Mouse (Mus musculus): ENCODE results near the gene Large1. TPM values are rescaled to one million over a fixed set of nuclear protein-coding genes. Genes with fewer than 3 reads are reported as not detected.

Gene Large1
- total and polyA plus RNA-seq, 3 experiments, result not detected

DNA sequence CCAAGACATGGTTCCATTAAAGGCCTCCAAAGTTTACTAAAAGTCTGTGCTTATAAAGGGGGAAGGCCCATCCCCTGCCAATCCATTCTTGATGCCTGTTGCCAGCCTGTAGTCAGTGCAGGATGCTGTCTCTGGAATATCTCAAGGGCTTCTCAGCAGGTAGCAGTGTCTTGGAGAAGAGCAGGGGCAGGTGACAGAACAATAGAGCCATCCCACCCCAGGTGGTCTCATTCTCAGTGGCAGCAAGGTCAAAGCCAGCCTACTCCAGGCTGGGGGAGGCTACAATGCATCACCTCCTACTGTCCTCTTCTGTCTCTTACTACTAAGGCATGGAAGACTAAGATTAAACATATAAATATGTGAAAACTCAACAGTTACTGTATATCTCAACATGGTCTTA lies 323.6 kb downstream of the Large1 start:
- no peak overlapping the region for H3K27ac ChIP-seq (ENCODE audit: control insufficient read depth, low read depth, low read length)
- H3K36me3 ChIP-seq (ENCODE audit: control insufficient read depth in 1 of 2, insufficient read depth in 2 of 2, low read length in 2 of 2), result no peaks in the 10 kb centered on the region
- no peak overlapping the region for H3K4me3 ChIP-seq (ENCODE audit: control insufficient read depth in 1 of 2, insufficient read depth in 1 of 2, low read depth in 2 of 2, low read length in 2 of 2)
- no peak for DNase-seq (ENCODE audit: low read depth, low spot score)
- H3K79me2 ChIP-seq (ENCODE audit: control insufficient read depth, insufficient read depth, low read length, poor library complexity), result no peaks in the 10 kb centered on the region
- no peak for TF ChIP-seq CTCF (IDR thresholded peaks at IDR 0.05 in 2 of 3, conservative IDR thresholded peaks at IDR 0.05 in 1 of 3; ENCODE audit: control insufficient read depth in 1 of 3, insufficient read depth in 1 of 3, low read depth in 2 of 3, low read length in 3 of 3, poor library complexity in 1 of 3, severe bottlenecking in 1 of 3)
- no peak for TF ChIP-seq E2F4 (IDR thresholded peaks at IDR 0.05; ENCODE audit: borderline replicate concordance, low read depth, low read length)
- no peak for TF ChIP-seq ELF1 (IDR thresholded peaks at IDR 0.05; ENCODE audit: low read depth, low read length)
- TF ChIP-seq JUND (IDR thresholded peaks at IDR 0.05; ENCODE audit: low read depth, low read length), result no peak
- TF ChIP-seq MXI1 (IDR thresholded peaks at IDR 0.05; ENCODE audit: low read depth, low read length), result no peak
- TF ChIP-seq KAT2A (conservative IDR thresholded peaks at IDR 0.05; ENCODE audit: low read depth, low read length), result no peak
- no peak for TF ChIP-seq ZKSCAN1 (IDR thresholded peaks at IDR 0.05; ENCODE audit: low read depth, low read length)
- TF ChIP-seq POLR2AphosphoS2 (IDR thresholded peaks at IDR 0.05; ENCODE audit: low read length), result no peak
- TF ChIP-seq CHD1 (IDR thresholded peaks at IDR 0.05; ENCODE audit: low read depth, low read length), result no peak
- TF ChIP-seq MAFK (IDR thresholded peaks at IDR 0.05; ENCODE audit: borderline replicate concordance, low read depth, low read length), result no peak
- TF ChIP-seq HCFC1 (IDR thresholded peaks at IDR 0.05; ENCODE audit: low read depth, low read length), result no peak
- no peak for TF ChIP-seq MAX (IDR thresholded peaks at IDR 0.05; ENCODE audit: low read length)
- TF ChIP-seq TAL1 (IDR thresholded peaks at IDR 0.05; ENCODE audit: low read length), result no peak
- no peak for TF ChIP-seq SIN3A (IDR thresholded peaks at IDR 0.05; ENCODE audit: low read length)
- no peak for TF ChIP-seq ZNF384 (IDR thresholded peaks at IDR 0.05; ENCODE audit: low read depth, low read length)
- H3K4me1 ChIP-seq (ENCODE audit: control insufficient read depth in 1 of 2, insufficient read depth in 2 of 2, low read length in 2 of 2), result no peaks in the 10 kb centered on the region
- H3K9me3 ChIP-seq (replicated peaks; ENCODE audit: insufficient read depth, low read length), result no peaks in the 10 kb centered on the region
- H3K27me3 ChIP-seq (ENCODE audit: control insufficient read depth in 1 of 2, insufficient read depth in 2 of 2, low read length in 2 of 2), result no peaks in the 10 kb centered on the region
- no peak overlapping the region for H3K9ac ChIP-seq (ENCODE audit: control insufficient read depth, low read depth, low read length, poor library complexity, severe bottlenecking)

DNA sequence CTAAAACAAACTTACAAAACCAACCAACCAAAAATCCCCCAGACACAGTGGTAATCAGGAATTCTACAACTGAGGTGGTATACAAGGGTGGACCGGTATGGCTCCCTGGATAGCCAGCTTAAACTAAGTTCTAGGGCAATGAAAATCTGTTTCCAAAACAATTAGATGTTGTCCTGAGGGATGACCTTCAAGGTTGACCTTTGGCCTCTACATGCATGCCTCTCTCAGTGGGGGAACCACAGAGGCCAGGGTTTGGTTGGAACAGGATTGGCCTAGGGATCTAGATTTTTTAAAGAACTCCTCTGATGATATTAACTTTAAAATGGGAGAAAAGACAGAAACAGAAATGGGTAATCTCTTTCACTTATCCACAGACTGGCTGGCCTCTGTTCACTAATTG lies 335.1 kb downstream of the Large1 start:
- H3K4me3 ChIP-seq (ENCODE audit: control insufficient read depth in 1 of 2, insufficient read depth in 1 of 2, low read depth in 2 of 2, low read length in 2 of 2), result no peak overlapping the region
- H3K9ac ChIP-seq (ENCODE audit: control insufficient read depth, low read depth, low read length, poor library complexity, severe bottlenecking), result no peak overlapping the region
- no peaks in the 10 kb centered on the region for H3K4me1 ChIP-seq (ENCODE audit: control insufficient read depth in 1 of 2, insufficient read depth in 2 of 2, low read length in 2 of 2)
- TF ChIP-seq HCFC1 (IDR thresholded peaks at IDR 0.05; ENCODE audit: low read depth, low read length), result no peak
- H3K36me3 ChIP-seq (ENCODE audit: control insufficient read depth in 1 of 2, insufficient read depth in 2 of 2, low read length in 2 of 2), result no peaks in the 10 kb centered on the region
- no peaks in the 10 kb centered on the region for H3K9me3 ChIP-seq (replicated peaks; ENCODE audit: insufficient read depth, low read length)
- no peaks in the 10 kb centered on the region for H3K79me2 ChIP-seq (ENCODE audit: control insufficient read depth, insufficient read depth, low read length, poor library complexity)
- H3K27me3 ChIP-seq (ENCODE audit: control insufficient read depth in 1 of 2, insufficient read depth in 2 of 2, low read length in 2 of 2), result no peaks in the 10 kb centered on the region
- no peak for DNase-seq (ENCODE audit: low read depth, low spot score)
- no peak overlapping the region for H3K27ac ChIP-seq (ENCODE audit: control insufficient read depth, low read depth, low read length)

DNA sequence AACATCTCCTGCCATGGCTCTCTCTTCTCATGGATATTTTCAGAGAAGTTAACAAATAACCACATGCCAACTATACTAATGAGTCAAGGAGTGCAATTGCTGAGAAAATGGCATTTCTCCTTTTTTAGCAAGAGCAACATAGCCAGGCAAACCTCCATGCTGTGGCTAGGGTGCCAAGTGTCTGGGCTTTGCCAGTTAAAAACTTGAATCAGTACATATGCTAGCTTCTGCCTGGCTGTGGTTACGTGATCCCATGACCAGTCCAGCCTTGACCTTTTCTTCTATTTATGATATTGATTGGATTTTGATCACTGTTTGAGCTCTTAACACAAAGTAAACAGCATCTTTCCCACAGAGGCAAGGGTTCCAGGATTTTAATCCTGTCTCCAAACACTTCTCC lies 335.7 kb downstream of the Large1 start:
- no peak overlapping the region for H3K27ac ChIP-seq (ENCODE audit: control insufficient read depth, low read depth, low read length)
- no peaks in the 10 kb centered on the region for H3K27me3 ChIP-seq (ENCODE audit: control insufficient read depth in 1 of 2, insufficient read depth in 2 of 2, low read length in 2 of 2)
- no peaks in the 10 kb centered on the region for H3K4me1 ChIP-seq (ENCODE audit: control insufficient read depth in 1 of 2, insufficient read depth in 2 of 2, low read length in 2 of 2)
- no peaks in the 10 kb centered on the region for H3K36me3 ChIP-seq (ENCODE audit: control insufficient read depth in 1 of 2, insufficient read depth in 2 of 2, low read length in 2 of 2)
- no peaks in the 10 kb centered on the region for H3K9me3 ChIP-seq (replicated peaks; ENCODE audit: insufficient read depth, low read length)
- no peak overlapping the region for H3K9ac ChIP-seq (ENCODE audit: control insufficient read depth, low read depth, low read length, poor library complexity, severe bottlenecking)
- no peak overlapping the region for H3K4me3 ChIP-seq (ENCODE audit: control insufficient read depth in 1 of 2, insufficient read depth in 1 of 2, low read depth in 2 of 2, low read length in 2 of 2)
- no peak for TF ChIP-seq MYC (IDR thresholded peaks at IDR 0.05; ENCODE audit: low read depth, low read length)
- no peak for TF ChIP-seq POLR2AphosphoS2 (IDR thresholded peaks at IDR 0.05; ENCODE audit: low read length)
- TF ChIP-seq E2F4 (IDR thresholded peaks at IDR 0.05; ENCODE audit: borderline replicate concordance, low read depth, low read length), result no peak
- no peak for TF ChIP-seq USF1 (IDR thresholded peaks at IDR 0.05; ENCODE audit: low read depth, low read length)
- no peak for TF ChIP-seq MEF2A (IDR thresholded peaks at IDR 0.05; ENCODE audit: extremely low read depth, insufficient replicate concordance, low read depth, low read length, poor library complexity, severe bottlenecking)
- TF ChIP-seq MAFK (IDR thresholded peaks at IDR 0.05; ENCODE audit: borderline replicate concordance, low read depth, low read length), result no peak
- DNase-seq (ENCODE audit: low read depth, low spot score), result no peak
- H3K79me2 ChIP-seq (ENCODE audit: control insufficient read depth, insufficient read depth, low read length, poor library complexity), result no peaks in the 10 kb centered on the region

All from MEL (cell line).